Comparison of ENCODE assay signal across 15 mouse cellular contexts in genomic region chr13:115347022-115347398, GRCm38 (mm10).
DNase-seq lines count a peak whose midpoint lies in the region; ATAC-seq and TF ChIP-seq lines count a peak whose summit lies in the region.
"Had no signal": no experiment of that assay in that cellular context is flagged by ENCODE, and none has a peak within 500 bp of the region (broad histone marks: within the 10 kb centered on the region; RNA-seq: fewer than 3 reads in every experiment).

No protein-coding gene starts in this region.

- no peaks in the 10 kb centered on the region for H3K4me1 ChIP-seq in hindbrain, embryonic 15.5 days (replicated peaks)
- no peaks in the 10 kb centered on the region for H3K4me1 ChIP-seq in hindbrain, embryonic 11.5 days (replicated peaks; ENCODE audit: control insufficient read depth, insufficient read depth, low read length)
- H3K4me1 ChIP-seq in midbrain, embryonic 16.5 days (ENCODE audit: control insufficient read depth, insufficient read depth, low read length): no peaks in the 10 kb centered on the region
- no peaks in the 10 kb centered on the region for H3K4me1 ChIP-seq in midbrain, embryonic 13.5 days (replicated peaks)
- peaks cover 13% of the 10 kb centered on the region for H3K4me1 ChIP-seq in limb, embryonic 12.5 days (replicated peaks)
- H3K4me1 ChIP-seq in stomach, postnatal 0 days (replicated peaks; ENCODE audit: control insufficient read depth, insufficient read depth): no peaks in the 10 kb centered on the region
- H3K4me1 ChIP-seq: liver, embryonic 15.5 days had no signal

- WGBS in hindbrain, embryonic 15.5 days: 66% methylated on average over 6 of the region's 6 CpGs
- 90% methylated on average over 6 of the region's 6 CpGs for WGBS in hindbrain, embryonic 11.5 days
- 80% methylated on average over 6 of the region's 6 CpGs for WGBS in midbrain, embryonic 16.5 days
- 83% methylated on average over 6 of the region's 6 CpGs for WGBS in midbrain, embryonic 13.5 days
- WGBS in limb, embryonic 12.5 days: 32% methylated on average over 6 of the region's 6 CpGs
- 48% methylated on average over 6 of the region's 6 CpGs for WGBS in stomach, postnatal 0 days

- H3K27ac ChIP-seq in hindbrain, embryonic 15.5 days (replicated peaks): 0 out of 2 replicates have a peak overlapping the region, but pooled peaks have one; percentile 41
- H3K27ac ChIP-seq in hindbrain, embryonic 11.5 days (ENCODE audit: low read depth, low read length): no peak overlapping the region
- no peak overlapping the region for H3K27ac ChIP-seq in midbrain, embryonic 16.5 days (ENCODE audit: low read length)
- H3K27ac ChIP-seq in midbrain, embryonic 13.5 days: no peak overlapping the region
- H3K27ac ChIP-seq in limb, embryonic 12.5 days: 0 out of 2 replicates have a peak overlapping the region, but pooled peaks have one; percentile 29
- no peak overlapping the region for H3K27ac ChIP-seq in stomach, postnatal 0 days (replicated peaks)
- no peak overlapping the region for H3K27ac ChIP-seq in gastrocnemius, adult 2 months
- H3K27ac ChIP-seq: liver, embryonic 15.5 days had no signal

- no peaks in the 10 kb centered on the region for H3K9me3 ChIP-seq in hindbrain, embryonic 15.5 days
- no peaks in the 10 kb centered on the region for H3K9me3 ChIP-seq in hindbrain, embryonic 11.5 days (ENCODE audit: control insufficient read depth, low read length)
- H3K9me3 ChIP-seq in midbrain, embryonic 16.5 days (replicated peaks; ENCODE audit: control insufficient read depth, low read length, poor library complexity, severe bottlenecking): no peaks in the 10 kb centered on the region
- H3K9me3 ChIP-seq in midbrain, embryonic 13.5 days: no peaks in the 10 kb centered on the region
- no peaks in the 10 kb centered on the region for H3K9me3 ChIP-seq in limb, embryonic 12.5 days
- H3K9me3 ChIP-seq in stomach, postnatal 0 days (ENCODE audit: control insufficient read depth, low read length): no peaks in the 10 kb centered on the region
- H3K9me3 ChIP-seq: liver, embryonic 15.5 days had no signal

- no peaks in the 10 kb centered on the region for H3K36me3 ChIP-seq in hindbrain, embryonic 15.5 days
- no peaks in the 10 kb centered on the region for H3K36me3 ChIP-seq in hindbrain, embryonic 11.5 days (ENCODE audit: control insufficient read depth, insufficient read depth, low read length)
- no peaks in the 10 kb centered on the region for H3K36me3 ChIP-seq in midbrain, embryonic 16.5 days (ENCODE audit: control insufficient read depth, insufficient read depth, low read length)
- no peaks in the 10 kb centered on the region for H3K36me3 ChIP-seq in midbrain, embryonic 13.5 days
- no peaks in the 10 kb centered on the region for H3K36me3 ChIP-seq in limb, embryonic 12.5 days
- no peaks in the 10 kb centered on the region for H3K36me3 ChIP-seq in stomach, postnatal 0 days (ENCODE audit: control insufficient read depth, insufficient read depth, low read length)
- H3K36me3 ChIP-seq: liver, embryonic 15.5 days had no signal

- H3K27me3 ChIP-seq in hindbrain, embryonic 15.5 days: no peaks in the 10 kb centered on the region
- H3K27me3 ChIP-seq in hindbrain, embryonic 11.5 days (ENCODE audit: control insufficient read depth, insufficient read depth, low read length): no peaks in the 10 kb centered on the region
- H3K27me3 ChIP-seq in midbrain, embryonic 16.5 days (ENCODE audit: control insufficient read depth, insufficient read depth, low read depth, low read length): no peaks in the 10 kb centered on the region
- no peaks in the 10 kb centered on the region for H3K27me3 ChIP-seq in midbrain, embryonic 13.5 days
- H3K27me3 ChIP-seq in limb, embryonic 12.5 days: no peaks in the 10 kb centered on the region
- no peaks in the 10 kb centered on the region for H3K27me3 ChIP-seq in stomach, postnatal 0 days (ENCODE audit: control insufficient read depth, insufficient read depth, low read length)
- H3K27me3 ChIP-seq: liver, embryonic 15.5 days had no signal

- peak overlapping the region; percentile 21 for H3K4me3 ChIP-seq in hindbrain, embryonic 15.5 days
- H3K4me3 ChIP-seq in hindbrain, embryonic 11.5 days (ENCODE audit: low read depth, low read length): no peak overlapping the region
- no peak overlapping the region for H3K4me3 ChIP-seq in midbrain, embryonic 16.5 days (ENCODE audit: low read depth, low read length)
- H3K4me3 ChIP-seq in midbrain, embryonic 13.5 days (replicated peaks): no peak overlapping the region
- H3K4me3 ChIP-seq in limb, embryonic 12.5 days (replicated peaks): peak overlapping the region; percentile 29
- H3K4me3 ChIP-seq in stomach, postnatal 0 days (ENCODE audit: low read depth, low read length): no peak overlapping the region; the same call in 1 of the 2 replicates
- no peak overlapping the region for H3K4me3 ChIP-seq in gastrocnemius, adult 2 months
- H3K4me3 ChIP-seq: liver, embryonic 15.5 days had no signal

- no peak for TF ChIP-seq CTCF in stomach, postnatal 0 days (IDR thresholded peaks at IDR 0.05; ENCODE audit: low read depth)
- TF ChIP-seq CTCF in gastrocnemius, adult 2 months (IDR thresholded peaks at IDR 0.05): no peak

- H3K9ac ChIP-seq in hindbrain, embryonic 15.5 days: no peak overlapping the region
- no peak overlapping the region for H3K9ac ChIP-seq in hindbrain, embryonic 11.5 days (ENCODE audit: low read depth, low read length)
- no peak overlapping the region for H3K9ac ChIP-seq in midbrain, embryonic 16.5 days (ENCODE audit: low read depth, low read length)
- H3K9ac ChIP-seq in midbrain, embryonic 13.5 days (replicated peaks): no peak overlapping the region
- no peak overlapping the region for H3K9ac ChIP-seq in limb, embryonic 12.5 days (replicated peaks)
- no peak overlapping the region for H3K9ac ChIP-seq in stomach, postnatal 0 days (ENCODE audit: low read length)
- H3K9ac ChIP-seq: liver, embryonic 15.5 days had no signal

- peak overlapping the region; percentile 40 for H3K4me2 ChIP-seq in hindbrain, embryonic 15.5 days
- no peak overlapping the region for H3K4me2 ChIP-seq in hindbrain, embryonic 11.5 days (replicated peaks; ENCODE audit: low read depth, low read length)
- H3K4me2 ChIP-seq in midbrain, embryonic 16.5 days (ENCODE audit: low read length): 0 out of 2 replicates have a peak overlapping the region, but pooled peaks have one; percentile 9
- no peak overlapping the region; the same call in 1 of the 2 replicates for H3K4me2 ChIP-seq in midbrain, embryonic 13.5 days (replicated peaks)
- H3K4me2 ChIP-seq in limb, embryonic 12.5 days: peak overlapping the region; percentile 63
- peak overlapping the region; percentile 44 for H3K4me2 ChIP-seq in stomach, postnatal 0 days (replicated peaks; ENCODE audit: low read depth)
- H3K4me2 ChIP-seq: heart, embryonic 11.5 days; liver, embryonic 15.5 days; midbrain, embryonic 11.5 days had no signal

- no peak for ATAC-seq in hindbrain, embryonic 15.5 days (ENCODE audit: low FRiP score, low read depth)
- ATAC-seq in hindbrain, embryonic 11.5 days (ENCODE audit: low FRiP score): no peak
- ATAC-seq in midbrain, embryonic 16.5 days: no peak
- no peak for ATAC-seq in midbrain, embryonic 13.5 days
- 0 out of 2 replicates have a peak, but pooled peaks have one; percentile 42 for ATAC-seq in limb, embryonic 12.5 days (ENCODE audit: insufficient number of reproducible peaks, insufficient read depth, low FRiP score, low TSS enrichment, low read depth)
- ATAC-seq in stomach, postnatal 0 days (ENCODE audit: low FRiP score, low TSS enrichment): no peak
- ATAC-seq: activated CD4-positive, CD25-positive, alpha-beta regulatory T cell, adult 4 months had no signal

- intact Hi-C loops in gastrocnemius, adult 2 months (cut with DNase I): no loop called here

- no peak for DNase-seq in hindbrain, embryonic 11.5 days (ENCODE audit: low spot score)
- no peak for DNase-seq in stomach, postnatal 0 days (ENCODE audit: low spot score)
- DNase-seq in MN1 (ENCODE audit: low spot score): no peak
- DNase-seq in gastrocnemius, adult 2 months: no peak
- DNase-seq: cerebellum, adult 11-12 months; gastrocnemius, postnatal 10 days; thymus, postnatal 25 days had no signal

- no peak for TF ChIP-seq EP300 in stomach, postnatal 0 days (optimal IDR thresholded peaks at IDR 0.05)

Comparison
In these comparisons a context has a peak if more than half of its experiments do, and no peak if none do; other contexts are left out.
1. H3K27ac ChIP-seq: peak in hindbrain, embryonic 15.5 days (single experiment) and limb, embryonic 12.5 days (single experiment); none in hindbrain, embryonic 11.5 days (single experiment), midbrain, embryonic 16.5 days (single experiment), midbrain, embryonic 13.5 days (single experiment), stomach, postnatal 0 days (single experiment) and gastrocnemius, adult 2 months (single experiment).
2. H3K4me2 ChIP-seq: peak in hindbrain, embryonic 15.5 days (single experiment), midbrain, embryonic 16.5 days (single experiment), limb, embryonic 12.5 days (single experiment) and stomach, postnatal 0 days (single experiment); none in hindbrain, embryonic 11.5 days (single experiment) and midbrain, embryonic 13.5 days (single experiment).
3. H3K4me3 ChIP-seq: peak in hindbrain, embryonic 15.5 days (single experiment) and limb, embryonic 12.5 days (single experiment); none in hindbrain, embryonic 11.5 days (single experiment), midbrain, embryonic 16.5 days (single experiment), midbrain, embryonic 13.5 days (single experiment), stomach, postnatal 0 days (single experiment) and gastrocnemius, adult 2 months (single experiment).